Mouse (Mus musculus): Measurements from ENCODE around the gene Appbp2. TPM values are rescaled to one million over a fixed set of nuclear protein-coding genes. Genes with fewer than 3 reads are reported as not detected.

The Appbp2 gene
- polyA plus RNA-seq, 1 experiment = 22.4 TPM

DNA sequence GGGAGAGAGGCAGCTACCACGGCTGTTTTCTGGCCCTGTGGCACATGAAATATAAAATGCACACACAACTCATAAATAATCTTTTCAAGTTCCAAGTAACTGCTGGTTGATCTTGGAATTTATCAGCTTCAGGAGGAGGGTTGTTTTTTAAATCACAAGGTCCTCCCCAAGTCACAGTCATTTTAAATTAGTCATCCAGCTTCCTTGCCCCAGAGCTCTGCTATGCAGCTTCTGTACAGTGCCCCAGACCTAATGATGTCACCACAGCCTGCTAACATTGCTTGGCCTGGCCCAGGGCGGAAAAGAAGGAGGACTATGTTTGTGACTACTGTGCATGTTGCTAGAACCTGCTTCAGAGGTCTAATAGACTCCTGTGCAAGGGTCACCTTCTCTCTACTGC lies 77.6 kb downstream of the Appbp2 start:
- DNase-seq (ENCODE audit: low spot score) = no peak

DNA sequence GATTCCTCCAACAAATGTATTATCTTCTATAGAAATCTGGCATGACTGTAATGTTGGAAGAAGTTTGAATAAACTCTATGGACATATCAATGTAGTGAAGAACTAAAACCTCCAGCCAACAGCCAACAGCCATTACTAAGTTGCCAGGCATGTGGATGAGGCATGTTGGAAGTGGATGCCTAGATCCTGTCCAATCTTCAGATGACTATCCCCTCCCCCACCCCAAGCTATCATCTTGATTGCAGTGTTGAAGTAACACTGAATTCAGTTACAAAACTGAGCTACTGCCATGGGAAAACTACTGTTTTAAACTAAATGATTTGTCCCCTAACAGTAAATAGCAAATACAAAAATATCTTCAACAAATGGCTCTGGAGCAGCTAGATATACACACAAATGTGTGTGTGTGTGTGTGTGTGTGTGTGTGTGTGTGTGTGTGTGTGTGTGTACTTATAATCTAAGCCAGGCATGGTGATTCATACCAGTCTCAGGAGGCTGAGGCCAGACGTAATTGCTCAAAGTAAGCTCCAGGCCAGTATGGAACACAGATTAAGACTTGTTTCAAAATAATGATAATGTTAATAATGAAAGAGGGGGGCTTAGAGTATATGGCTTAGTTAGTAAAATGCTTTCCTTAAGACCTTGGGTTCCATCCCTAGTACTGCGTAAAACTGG lies 82.5 kb downstream of the Appbp2 start:
- no peak for DNase-seq (ENCODE audit: low spot score)

DNA sequence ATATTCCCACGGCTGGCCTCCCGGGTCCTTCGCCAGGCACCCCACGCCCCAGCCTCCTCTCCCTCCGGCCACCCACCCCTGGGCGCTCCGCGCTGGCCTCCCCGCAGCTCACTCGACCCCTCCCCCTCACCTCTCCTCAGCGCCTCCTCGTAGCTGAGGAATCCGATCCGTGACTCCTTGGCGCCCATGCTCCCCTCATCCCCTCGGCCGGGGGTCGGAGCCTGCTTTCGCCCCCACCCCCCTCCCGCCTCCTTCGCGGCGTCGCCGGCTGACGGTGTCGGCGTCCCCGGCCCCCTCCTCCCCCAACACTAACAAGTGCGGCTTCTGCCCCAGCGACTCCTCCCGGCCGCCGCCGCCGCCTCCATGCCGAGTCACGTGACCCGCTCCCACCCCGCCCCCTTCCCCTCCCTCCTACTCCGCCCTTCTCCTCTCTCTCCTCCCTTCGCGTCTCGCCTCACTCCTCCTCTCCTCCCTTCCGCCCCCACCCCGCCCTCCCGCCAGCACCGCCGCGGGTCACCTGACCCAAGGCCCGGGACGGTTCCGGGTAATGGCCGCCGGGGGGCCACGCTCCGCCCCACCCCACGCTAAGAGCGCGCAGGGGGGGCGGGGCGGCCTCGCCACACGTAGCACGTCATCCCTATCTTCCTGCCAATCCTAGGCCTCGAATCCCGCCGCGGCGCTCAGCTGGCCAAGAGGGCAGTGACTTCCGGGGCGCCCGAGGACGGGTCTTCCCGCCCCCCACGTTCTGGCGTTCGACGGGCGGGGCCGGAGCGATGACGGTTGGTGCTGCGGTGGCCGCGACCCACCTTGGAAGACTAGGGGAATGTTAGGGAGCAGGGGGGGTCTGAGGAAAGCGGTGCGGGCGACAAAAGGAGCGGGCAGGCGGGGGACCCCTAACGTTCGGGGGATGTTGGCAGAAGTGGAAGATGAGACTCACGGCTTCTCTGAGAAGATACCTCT lies 95.1 kb downstream of the Appbp2 start, which contains the start of gene Usp32:
Gene Usp32, minus strand, starts transcription at position 581 of the 960 bp plus-strand sequence.
- DNase-seq (ENCODE audit: low spot score) = peak; percentile 91

DNA sequence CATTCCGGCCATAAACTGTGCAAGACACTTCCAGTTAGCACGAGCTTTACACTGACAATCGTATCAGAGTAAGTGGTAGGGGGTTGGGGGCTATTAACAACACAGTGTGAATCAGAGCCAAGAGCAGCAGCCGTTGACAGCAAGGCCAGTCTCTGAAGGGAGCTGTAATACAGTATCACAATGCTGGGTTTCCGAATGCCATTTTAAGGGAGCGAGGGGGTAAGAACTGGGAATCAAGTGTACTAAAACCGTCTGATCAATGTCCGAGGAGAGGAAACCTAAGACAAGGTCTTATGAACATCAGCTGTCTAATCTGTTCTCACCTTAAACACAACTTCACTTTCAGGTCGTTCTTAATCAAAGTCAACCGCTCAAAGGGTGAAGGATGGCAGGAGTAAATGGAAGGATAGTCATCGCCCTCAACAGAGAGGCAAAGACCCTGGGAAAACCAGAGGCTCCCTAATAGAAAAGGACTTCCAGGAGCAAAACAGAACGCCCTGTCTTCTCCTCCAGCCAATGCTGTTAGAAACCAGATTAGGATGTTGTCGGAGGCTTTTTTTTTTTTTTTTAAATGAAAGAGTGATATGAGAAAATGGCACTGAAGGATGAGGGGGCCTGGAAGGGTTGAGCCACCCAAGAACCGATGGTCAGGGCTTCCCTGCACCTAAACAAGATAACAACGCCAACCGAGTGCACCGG lies 96.0 kb downstream of the Appbp2 start:
- DNase-seq (ENCODE audit: low spot score) = no peak

Other genes starting within 250 kb of the Appbp2 start
- gene Usp32, start 95.0 kb downstream of the Appbp2 start, polyA plus RNA-seq (2012; rRNA removed) = 17.7 and 19.8 TPM in 2 replicates
- gene 1700125H20Rik, start 64.7 kb downstream of the Appbp2 start, polyA plus RNA-seq (2012; rRNA removed) = not detected in 2 replicates
- gene Ppm1d, start 76.1 kb upstream of the Appbp2 start, polyA plus RNA-seq (2012; rRNA removed) = 7.9 and 8.5 TPM in 2 replicates
- 28.6 and 37.8 TPM in 2 replicates for gene Bcas3, start 118.0 kb upstream of the Appbp2 start, polyA plus RNA-seq (2012; rRNA removed)

Measured in urinary bladder, adult 2 months (tissue).